Mouse (Mus musculus): ENCODE data around the gene Lrrc72.
"Not testable (repeated sequence)": the region's sequence is repeated elsewhere in the genome, so short reads cannot be mapped to it uniquely, and the experiment has no call there.

Lrrc72 gene

DNA sequence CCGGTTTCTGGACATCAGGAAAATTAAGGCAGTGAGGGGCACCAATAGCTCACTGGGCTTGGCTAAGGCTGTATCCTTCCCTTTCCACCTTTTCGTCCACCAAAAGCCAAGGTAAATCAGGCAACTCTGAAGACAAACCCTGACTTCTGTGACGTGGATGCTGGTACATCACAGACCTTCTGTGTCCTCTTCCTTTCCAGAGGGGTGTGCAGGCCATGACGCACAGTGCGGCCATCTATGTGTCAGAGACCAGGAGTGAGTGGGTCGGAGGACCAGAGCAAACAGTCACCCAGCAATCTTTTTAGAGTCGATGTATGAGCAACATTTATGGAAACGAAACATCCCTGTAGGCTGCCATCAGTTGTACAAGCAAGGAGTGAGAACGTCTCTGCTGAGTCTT, at the start of gene Lrrc72:
Lrrc72 (minus strand) TSS at position 101 of the 400 bp plus-strand sequence.
- no peak for DNase-seq (ENCODE audit: low read depth, low spot score)

- no peak for DNase-seq (ENCODE audit: low read depth, low spot score)
Observed at GRCm38 (mm10) chr12:36302326-36302725, 49.1 kb upstream of the Lrrc72 start.

- no peak for DNase-seq (ENCODE audit: low read depth, low spot score)
Observed at GRCm38 (mm10) chr12:36291346-36291745, 38.1 kb upstream of the Lrrc72 start.

DNA sequence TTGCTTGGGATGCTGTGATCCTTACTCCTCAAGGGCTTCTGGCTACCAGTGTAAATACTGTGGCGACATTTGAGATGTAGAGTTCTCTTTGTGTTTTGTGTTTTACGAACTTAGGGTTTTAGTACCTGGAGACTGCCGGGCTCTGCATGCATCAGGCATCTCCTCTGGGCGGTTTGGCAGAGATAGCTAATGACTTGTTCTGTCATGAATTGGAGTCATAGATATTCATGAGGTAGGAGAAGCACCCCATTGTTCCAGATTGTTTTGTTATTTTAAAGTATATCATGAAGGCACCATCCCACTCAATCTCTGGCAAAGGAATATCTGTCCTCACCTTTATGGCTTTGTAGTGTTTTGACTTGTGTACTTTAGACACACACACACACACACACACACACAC, 37.3 kb upstream of the Lrrc72 start:
- no peak for DNase-seq (ENCODE audit: low read depth, low spot score)

GRCm38 (mm10) chr12:36289634-36290033, 36.4 kb upstream of the Lrrc72 start:
- no peak for DNase-seq (ENCODE audit: low read depth, low spot score)

- DNase-seq (ENCODE audit: low read depth, low spot score) = no peak
Observed at GRCm38 (mm10) chr12:36274823-36275222, 21.6 kb upstream of the Lrrc72 start.

GRCm38 (mm10) chr12:36267670-36268246, 14.6 kb upstream of the Lrrc72 start:
- DNase-seq (ENCODE audit: low read depth, low spot score) = no peak

- no peak for DNase-seq (ENCODE audit: low read depth, low spot score)
Observed at GRCm38 (mm10) chr12:36262116-36262721, 9.0 kb upstream of the Lrrc72 start.

- DNase-seq (ENCODE audit: low read depth, low spot score) = no peak
Observed at GRCm38 (mm10) chr12:36255413-36255812, 2.2 kb upstream of the Lrrc72 start.

DNA sequence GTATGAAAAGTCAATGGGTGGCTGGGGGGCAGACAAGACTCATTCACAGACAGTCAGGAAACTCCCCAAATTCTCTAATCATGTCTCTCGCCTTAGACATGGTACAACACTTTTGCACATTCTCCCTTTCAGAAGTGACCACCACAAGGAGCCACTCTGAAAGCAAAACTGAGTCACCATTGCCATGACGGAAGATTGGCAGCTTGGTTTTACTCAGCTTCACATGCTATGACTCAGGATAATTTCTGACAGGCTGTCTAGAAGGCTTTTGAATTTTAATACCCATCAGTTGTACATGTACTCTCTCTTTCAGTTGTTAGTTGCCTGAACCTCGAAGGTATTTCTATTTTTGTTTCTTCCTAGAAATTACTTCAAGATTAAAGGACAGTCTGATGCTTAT, 12.0 kb downstream of the Lrrc72 start:
- no peak for DNase-seq (ENCODE audit: low read depth, low spot score)

GRCm38 (mm10) chr12:36231386-36231785, 21.8 kb downstream of the Lrrc72 start:
- DNase-seq (ENCODE audit: low read depth, low spot score) = no peak

DNA sequence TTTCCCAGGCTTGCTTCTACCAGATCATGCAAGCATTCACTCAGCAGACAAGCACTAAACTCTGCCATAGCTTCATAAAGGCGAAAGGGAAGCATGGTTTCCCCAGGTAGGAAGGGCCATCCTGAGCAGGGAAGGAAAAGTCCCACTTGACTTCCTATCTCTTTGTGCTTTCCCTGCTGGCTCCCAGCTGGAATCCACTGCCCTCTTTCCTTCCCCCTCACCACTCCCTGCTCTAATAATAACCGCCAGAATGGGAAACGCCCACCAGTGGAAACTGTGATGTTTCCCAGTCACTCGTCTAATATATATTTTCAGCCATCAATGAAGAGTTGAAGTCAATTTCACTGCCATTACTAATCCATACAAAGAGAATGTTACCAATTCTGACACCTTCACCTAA, 28.8 kb downstream of the Lrrc72 start:
- no peak for DNase-seq (ENCODE audit: low read depth, low spot score)

DNA sequence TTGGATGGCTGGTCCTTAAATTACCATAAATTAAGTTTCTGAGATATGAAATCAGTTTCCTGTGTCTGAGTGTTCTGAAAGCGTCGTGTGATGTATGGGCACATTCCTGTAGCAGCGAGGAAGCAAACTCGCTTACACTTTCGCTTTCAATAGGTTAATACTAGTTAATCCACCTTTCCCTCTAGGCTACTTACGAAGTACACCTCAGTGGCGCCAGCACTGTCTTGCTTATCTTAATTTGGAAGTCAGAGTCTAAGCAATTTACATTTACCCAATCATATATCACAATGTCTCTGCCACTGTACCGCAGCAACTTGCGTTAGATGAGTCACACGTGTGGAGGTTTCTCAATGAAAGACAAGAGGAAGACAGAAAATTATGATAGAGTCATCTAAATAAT, 36.3 kb downstream of the Lrrc72 start:
- DNase-seq (ENCODE audit: low read depth, low spot score) = no peak

DNA sequence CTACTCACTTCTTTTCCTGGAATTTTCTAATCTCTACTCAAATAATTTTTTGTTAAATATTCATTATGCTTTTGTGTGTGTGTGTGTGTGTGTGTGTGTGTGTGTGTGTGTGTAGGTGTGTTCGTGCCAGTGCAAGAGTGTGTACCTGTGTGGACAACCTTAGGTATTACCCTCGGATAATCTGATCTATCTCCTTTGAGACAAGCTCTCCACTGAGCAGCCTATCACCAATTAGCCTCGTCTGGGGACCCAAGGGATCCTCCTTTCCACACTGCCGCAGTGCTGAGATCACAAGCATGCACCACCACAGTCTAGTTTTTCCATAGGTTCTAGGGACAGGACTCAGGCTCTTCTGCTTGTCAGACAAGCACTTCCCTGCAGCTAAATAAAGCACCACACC, 37.0 kb downstream of the Lrrc72 start:
- no peak for DNase-seq (ENCODE audit: low read depth, low spot score)

DNA sequence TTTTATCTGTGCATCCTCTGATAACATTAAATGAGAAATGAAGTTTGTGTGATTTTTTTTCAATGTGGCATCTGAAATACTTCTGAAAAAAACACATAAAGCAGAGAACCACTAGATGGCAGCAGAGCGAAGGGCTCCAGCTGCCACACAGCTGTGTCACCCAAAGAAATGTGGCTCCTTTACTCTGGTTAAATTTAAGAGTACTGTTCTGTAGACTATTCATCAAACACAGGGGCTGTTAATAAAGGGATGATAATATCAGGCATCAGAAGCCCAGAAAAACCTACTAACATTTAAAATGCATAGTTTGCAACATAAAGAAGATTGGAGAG, 38.1 kb downstream of the Lrrc72 start:
- peak; percentile 84 for DNase-seq (ENCODE audit: low read depth, low spot score)

GRCm38 (mm10) chr12:36214389-36215148, 38.6 kb downstream of the Lrrc72 start:
- peak; percentile 76 for DNase-seq (ENCODE audit: low read depth, low spot score)

DNA sequence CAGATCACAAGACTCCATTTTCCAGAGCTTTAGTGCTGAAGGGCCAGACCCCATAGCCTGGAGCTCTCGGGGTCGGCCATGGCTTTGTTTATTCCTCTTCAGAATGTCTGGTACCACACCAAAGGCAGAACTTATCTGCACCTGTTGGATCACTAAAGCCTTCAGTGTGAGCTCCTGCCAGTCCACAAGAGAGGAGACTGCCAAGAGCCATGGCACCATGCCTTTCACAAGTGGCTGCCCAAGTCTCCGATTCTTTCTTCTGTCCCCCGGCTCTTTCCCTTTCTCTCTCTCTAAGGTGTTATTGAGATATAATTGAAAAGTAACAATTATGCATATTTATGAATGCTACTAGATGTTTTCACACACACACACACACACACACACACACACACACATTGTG, 43.1 kb downstream of the Lrrc72 start:
- DNase-seq (ENCODE audit: low read depth, low spot score) = no peak

- DNase-seq (ENCODE audit: low read depth, low spot score) = peak; percentile 83
Observed at GRCm38 (mm10) chr12:36208456-36208855, 44.7 kb downstream of the Lrrc72 start.

DNA sequence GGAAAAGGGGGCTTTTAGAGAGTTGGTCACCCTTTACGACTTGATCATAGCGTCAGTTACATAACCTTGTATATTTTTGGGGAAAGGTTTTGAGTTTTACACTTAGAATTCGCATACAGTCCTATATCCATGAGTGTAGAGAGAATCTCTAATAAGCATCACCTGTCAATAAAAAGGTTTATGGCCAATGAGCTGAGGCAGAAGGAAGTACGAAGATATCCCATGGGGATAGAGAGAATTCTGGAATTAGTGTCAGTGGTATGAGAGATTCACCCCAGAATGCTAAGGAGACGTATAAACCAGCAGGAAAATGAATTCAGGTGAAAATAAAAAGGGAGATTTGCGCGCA, 45.4 kb downstream of the Lrrc72 start:
- no peak for DNase-seq (ENCODE audit: low read depth, low spot score)

DNA sequence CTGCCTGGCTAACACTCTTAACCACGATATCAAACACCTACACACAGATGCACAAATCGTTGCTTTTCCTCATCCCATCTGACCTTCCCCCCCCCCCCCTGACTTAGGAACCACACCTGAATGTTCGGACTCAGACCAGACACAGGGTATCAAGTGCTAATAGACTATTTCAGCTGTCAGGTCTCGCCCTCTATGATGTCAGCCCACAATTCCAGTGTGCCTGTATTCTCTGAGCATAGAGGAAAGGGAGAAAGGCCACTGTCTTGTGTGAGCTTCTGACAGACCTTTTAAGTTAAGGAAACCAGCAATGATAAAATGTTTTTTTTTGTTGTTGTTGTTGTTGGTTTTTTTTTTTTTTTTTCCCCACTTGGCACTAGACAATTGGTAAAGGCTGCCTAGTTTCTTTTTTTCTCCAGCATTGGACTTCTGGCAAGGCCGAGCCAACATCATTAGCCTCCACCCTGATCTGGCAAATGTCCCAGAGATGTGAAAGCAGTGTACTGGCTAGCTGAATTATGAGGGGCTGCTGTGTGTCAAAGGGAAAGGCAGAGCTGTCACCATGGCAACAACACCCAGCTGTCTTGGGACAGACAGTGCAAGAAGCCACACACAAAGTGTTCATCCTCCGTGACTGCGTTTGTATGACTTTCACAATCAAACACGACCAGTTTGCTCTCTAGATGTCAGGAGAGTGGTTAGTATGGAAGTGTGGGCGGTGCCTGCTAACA, 46.0 kb downstream of the Lrrc72 start:
- DNase-seq (ENCODE audit: low read depth, low spot score) = peak; percentile 59

- DNase-seq (ENCODE audit: low read depth, low spot score) = not testable (repeated sequence)
Observed at GRCm38 (mm10) chr12:36205579-36206119, 47.5 kb downstream of the Lrrc72 start.

DNA sequence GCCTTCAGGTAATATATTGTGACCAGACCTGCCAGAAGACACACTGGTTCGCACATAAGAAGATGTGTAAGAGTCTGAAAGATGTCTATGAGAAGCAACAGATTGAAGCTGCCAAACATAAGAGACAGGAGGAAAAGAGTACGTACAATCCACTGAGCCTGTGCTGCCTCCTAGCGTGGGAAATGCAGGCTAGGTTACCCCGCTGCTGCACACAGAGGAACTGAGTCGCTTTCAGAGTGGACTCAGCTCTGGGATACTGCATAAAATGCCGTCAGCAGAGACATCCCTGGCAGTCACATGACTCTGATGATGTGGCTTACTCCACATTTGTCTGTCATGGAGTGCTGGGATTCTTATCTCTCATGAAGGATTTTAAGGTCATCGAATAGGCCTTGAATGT, 58.2 kb downstream of the Lrrc72 start:
- DNase-seq (ENCODE audit: low read depth, low spot score) = no peak
